Mouse (Mus musculus) myocyte (in vitro differentiated cells): Measurements from ENCODE around the gene Zfand6. TPM values are rescaled to one million over a fixed set of nuclear protein-coding genes. Genes with fewer than 3 reads are reported as not detected.

Experiments
- H3K27me3 ChIP-seq: one replicate; pipeline ENCODE4 v1.6.1; 2011; ENCODE audit not compliant: control insufficient read depth, insufficient read depth, insufficient read length
- H3K36me3 ChIP-seq: one replicate; pipeline ENCODE4 v1.6.1; 2011; ENCODE audit not compliant: control insufficient read depth, insufficient read depth
- H3K4me2 ChIP-seq: one replicate; pipeline ENCODE4 v1.6.1; 2011; ENCODE audit warnings: low read depth, control low read depth
- H3K4me3 ChIP-seq: one replicate; pipeline ENCODE4 v1.5.1; 2011; ENCODE audit warnings: mild to moderate bottlenecking, control low read depth, moderate library complexity
- H3K79me2 ChIP-seq: one replicate; pipeline ENCODE4 v1.6.1; 2011; ENCODE audit not compliant: control insufficient read depth, insufficient read depth
- H3ac ChIP-seq: one replicate; pipeline ENCODE4 v1.6.1; 2011; ENCODE audit not compliant: control insufficient read depth, insufficient read length
- CEBPB ChIP-seq: IDR thresholded peaks from 2 replicates; pipeline ENCODE4 v1.6.1; 2011; ENCODE audit warnings: mild to moderate bottlenecking, moderate library complexity; ENCODE audit not compliant: poor library complexity, insufficient read depth, severe bottlenecking
- E2F4 ChIP-seq: IDR thresholded peaks from one replicate; pipeline ENCODE4 v1.6.1; 2011; ENCODE audit warnings: mild to moderate bottlenecking, control low read depth, moderate library complexity; ENCODE audit not compliant: insufficient read depth
- MAX ChIP-seq: IDR thresholded peaks from one replicate; pipeline ENCODE4 v1.6.1; 2011; ENCODE audit warnings: low read depth, mild to moderate bottlenecking, control low read depth
- MYOD1 ChIP-seq, 3 experiments: IDR thresholded peaks; one replicate each; pipeline ENCODE4 v1.6.1; 2011; ENCODE audit warnings: control low read depth in 2 of 3, low read depth in 2 of 3, mild to moderate bottlenecking in 2 of 3, moderate library complexity in 1 of 3; ENCODE audit not compliant: insufficient read length in 2 of 3, control insufficient read depth in 1 of 3
- MYOG ChIP-seq, 3 experiments: IDR thresholded peaks; one replicate each; pipeline ENCODE4 v1.6.1; 2011; ENCODE audit warnings: control low read depth in 2 of 3, low read depth in 2 of 3, mild to moderate bottlenecking in 2 of 3; ENCODE audit not compliant: insufficient read length in 2 of 3, control insufficient read depth in 1 of 3, insufficient read depth in 1 of 3
- POLR2A ChIP-seq: IDR thresholded peaks from one replicate; pipeline ENCODE4 v1.6.1; 2011; ENCODE audit warnings: low read depth, mild to moderate bottlenecking, control low read depth, moderate library complexity; ENCODE audit not compliant: insufficient read length
- POLR2AphosphoS2 ChIP-seq: IDR thresholded peaks from one replicate; pipeline ENCODE4 v1.6.1; 2011; ENCODE audit warnings: low read depth, control low read depth; ENCODE audit not compliant: insufficient read length
- REST ChIP-seq: IDR thresholded peaks from one replicate; pipeline ENCODE4 v1.6.1; 2011; ENCODE audit warnings: mild to moderate bottlenecking, control low read depth, moderate library complexity; ENCODE audit not compliant: insufficient read depth, insufficient read length
- SRF ChIP-seq: IDR thresholded peaks from one replicate; pipeline ENCODE4 v1.6.1; 2011; ENCODE audit warnings: low read depth; ENCODE audit not compliant: control insufficient read depth, insufficient read length
- TCF12 ChIP-seq: IDR thresholded peaks from one replicate; pipeline ENCODE4 v1.6.1; 2011; ENCODE audit warnings: mild to moderate bottlenecking, control low read depth; ENCODE audit not compliant: poor library complexity, insufficient read depth, severe bottlenecking
- TCF3 ChIP-seq: IDR thresholded peaks from one replicate; pipeline ENCODE4 v1.6.1; 2011; ENCODE audit warnings: low read depth, control low read depth; ENCODE audit not compliant: insufficient read length
- USF1 ChIP-seq: IDR thresholded peaks from one replicate; pipeline ENCODE4 v1.6.1; 2011; ENCODE audit warnings: low read depth, mild to moderate bottlenecking, control low read depth, moderate library complexity
- polyA plus RNA-seq: library from polyadenylated mRNA; unstranded; fragments of >200 nt; fragmentation: generic; extraction: Trizol; gene quantifications from one replicate; pipeline ENCODE4 v1.2.1, GENCODE M21; 2012; ENCODE audit warnings: missing spikeins

Gene Zfand6
- polyA plus RNA-seq, 1 experiment: 34.7 TPM

GRCm38 (mm10) chr7:84578841-84579240 is 110.9 kb downstream of the Zfand6 start:
- no peak overlapping the region for H3K4me3 ChIP-seq
- no peaks in the 10 kb centered on the region for H3K36me3 ChIP-seq
- H3K79me2 ChIP-seq: no peaks in the 10 kb centered on the region
- TF ChIP-seq SRF (no peak), CEBPB (no peak), REST (no peak), E2F4 (no peak), POLR2AphosphoS2 (no peak), MAX (no peak), USF1 (no peak), TCF12 (no peak), POLR2A (no peak), MYOD1 (IDR thresholded peaks at IDR 0.05; ENCODE audit: control insufficient read depth in 1 of 3, insufficient read length in 2 of 3, low read depth in 2 of 3) (no peak), MYOG (IDR thresholded peaks at IDR 0.05; ENCODE audit: control insufficient read depth in 1 of 3, insufficient read depth in 1 of 3, insufficient read length in 2 of 3, low read depth in 2 of 3) (no peak), TCF3 (no peak)
- no peaks in the 10 kb centered on the region for H3K27me3 ChIP-seq
- no peak overlapping the region for H3K4me2 ChIP-seq
- H3ac ChIP-seq: no peak overlapping the region

- TF ChIP-seq TCF3 (no peak), REST (no peak), CEBPB (no peak), SRF (no peak)
- no peak overlapping the region for H3ac ChIP-seq
- H3K36me3 ChIP-seq: no peaks in the 10 kb centered on the region
- no peak overlapping the region for H3K4me2 ChIP-seq
- H3K27me3 ChIP-seq: no peaks in the 10 kb centered on the region
- H3K79me2 ChIP-seq: no peaks in the 10 kb centered on the region
- H3K4me3 ChIP-seq: no peak overlapping the region
Measured at GRCm38 (mm10) chr7:84577034-84577433, 112.7 kb downstream of the Zfand6 start.

GRCm38 (mm10) chr7:84566200-84566599 is 123.6 kb downstream of the Zfand6 start:
- no peak overlapping the region for H3ac ChIP-seq
- no peaks in the 10 kb centered on the region for H3K79me2 ChIP-seq
- no peak overlapping the region for H3K4me2 ChIP-seq
- TF ChIP-seq POLR2A (no peak), CEBPB (no peak), MYOD1 (IDR thresholded peaks at IDR 0.05; ENCODE audit: control insufficient read depth in 1 of 3, insufficient read length in 2 of 3, low read depth in 2 of 3) (no peak), USF1 (no peak), REST (no peak), TCF12 (no peak), POLR2AphosphoS2 (no peak), SRF (no peak), MAX (no peak), MYOG (IDR thresholded peaks at IDR 0.05; ENCODE audit: control insufficient read depth in 1 of 3, insufficient read depth in 1 of 3, insufficient read length in 2 of 3, low read depth in 2 of 3) (no peak), TCF3 (no peak), E2F4 (no peak)
- no peak overlapping the region for H3K4me3 ChIP-seq
- no peaks in the 10 kb centered on the region for H3K27me3 ChIP-seq
- H3K36me3 ChIP-seq: no peaks in the 10 kb centered on the region

- Histone ChIP-seq H3K4me2 (no peak overlapping the region), H3K36me3 (no peaks in the 10 kb centered on the region), H3K4me3 (no peak overlapping the region), H3K27me3 (no peaks in the 10 kb centered on the region), H3K79me2 (no peaks in the 10 kb centered on the region), H3ac (no peak overlapping the region)
- TF ChIP-seq TCF3 (no peak), MAX (no peak), POLR2A (no peak), USF1 (no peak), E2F4 (no peak), SRF (no peak), TCF12 (no peak), POLR2AphosphoS2 (no peak), MYOD1 (IDR thresholded peaks at IDR 0.05; ENCODE audit: control insufficient read depth in 1 of 3, insufficient read length in 2 of 3, low read depth in 2 of 3) (no peak), CEBPB (no peak), REST (no peak), MYOG (IDR thresholded peaks at IDR 0.05; ENCODE audit: control insufficient read depth in 1 of 3, insufficient read depth in 1 of 3, insufficient read length in 2 of 3, low read depth in 2 of 3) (no peak)
Measured at GRCm38 (mm10) chr7:84564236-84564635, 125.5 kb downstream of the Zfand6 start.

Other genes with a start within 250 kb of the Zfand6 start
- gene Gm2115, start 161.0 kb downstream of the Zfand6 start, polyA plus RNA-seq: 3.5 TPM
- 39.8 TPM for gene Fah, start 83.2 kb downstream of the Zfand6 start, polyA plus RNA-seq
- gene Olfr291, start 163.6 kb upstream of the Zfand6 start, polyA plus RNA-seq: not detected